Mouse (Mus musculus) forelimb bud, embryonic 11.5 days (tissue): Measurements from ENCODE around the gene Arid5b.

Experiments
- DNase-seq: peaks from one replicate; pipeline ENCODE4 v3.0.0-alpha.2; 2012; ENCODE audit warnings: low read depth, low spot score

Arid5b gene

GRCm38 (mm10) chr10:68236956-68237455 is 41.5 kb downstream of the Arid5b start:
- DNase-seq, result no peak

- no peak for DNase-seq
Measured at GRCm38 (mm10) chr10:68231385-68232182, 47.0 kb downstream of the Arid5b start.

GRCm38 (mm10) chr10:68230653-68231384 is 47.7 kb downstream of the Arid5b start:
- no peak for DNase-seq

- no peak for DNase-seq
Measured at GRCm38 (mm10) chr10:68229640-68230565, 48.6 kb downstream of the Arid5b start.

- no peak for DNase-seq
Measured at GRCm38 (mm10) chr10:68222676-68223075, 55.9 kb downstream of the Arid5b start.

- no peak for DNase-seq
Measured at GRCm38 (mm10) chr10:68222012-68222411, 56.5 kb downstream of the Arid5b start.

- DNase-seq, result no peak
Measured at GRCm38 (mm10) chr10:68219327-68219726, 59.2 kb downstream of the Arid5b start.

GRCm38 (mm10) chr10:68218678-68219077 is 59.9 kb downstream of the Arid5b start:
- DNase-seq, result no peak

GRCm38 (mm10) chr10:68214809-68215468 is 63.6 kb downstream of the Arid5b start:
- DNase-seq, result no peak

GRCm38 (mm10) chr10:68212061-68212915 is 66.3 kb downstream of the Arid5b start:
- no peak for DNase-seq

- no peak for DNase-seq
Measured at GRCm38 (mm10) chr10:68211514-68211913, 67.0 kb downstream of the Arid5b start.

GRCm38 (mm10) chr10:68210025-68210642 is 68.4 kb downstream of the Arid5b start:
- no peak for DNase-seq

- DNase-seq, result no peak
Measured at GRCm38 (mm10) chr10:68208670-68209065, 69.9 kb downstream of the Arid5b start.

- DNase-seq, result peak; percentile 78
Measured at GRCm38 (mm10) chr10:68207803-68208669, 70.5 kb downstream of the Arid5b start.

GRCm38 (mm10) chr10:68204391-68204790 is 74.1 kb downstream of the Arid5b start:
- DNase-seq, result no peak

- DNase-seq, result no peak
Measured at GRCm38 (mm10) chr10:68203860-68204259, 74.7 kb downstream of the Arid5b start.

- no peak for DNase-seq
Measured at GRCm38 (mm10) chr10:68203322-68203721, 75.2 kb downstream of the Arid5b start.

GRCm38 (mm10) chr10:68199440-68199839 is 79.1 kb downstream of the Arid5b start:
- DNase-seq, result no peak

GRCm38 (mm10) chr10:68196324-68196723 is 82.2 kb downstream of the Arid5b start:
- DNase-seq, result no peak
